ENCODE assay signal across 8 mouse cellular contexts in genomic region chr5:146832435-146832768, GRCm38 (mm10). TPM values are rescaled to one million over a fixed set of nuclear protein-coding genes. Genes with fewer than 3 reads are reported as not detected.
DNase-seq lines count a peak whose midpoint lies in the region; ATAC-seq and TF ChIP-seq lines count a peak whose summit lies in the region.

No protein-coding gene starts in this region.

- H3K4me3 ChIP-seq in left cerebral cortex, adult 2 months: peak overlapping the region; percentile 97
- peak overlapping the region; percentile 97 for H3K4me3 ChIP-seq in embryonic facial prominence, embryonic 14.5 days (ENCODE audit: low read depth, low read length)
- H3K4me3 ChIP-seq in limb, embryonic 10.5 days: peak overlapping the region; percentile 98
- peak overlapping the region; percentile 93 for H3K4me3 ChIP-seq in neural tube, embryonic 15.5 days (replicated peaks)

- H3K9ac ChIP-seq in embryonic facial prominence, embryonic 14.5 days (ENCODE audit: low read depth, low read length): peak overlapping the region; percentile 97
- peak overlapping the region; percentile 97 for H3K9ac ChIP-seq in neural tube, embryonic 15.5 days (replicated peaks)

- H3K9me3 ChIP-seq in embryonic facial prominence, embryonic 14.5 days (ENCODE audit: control insufficient read depth, low read length): no peaks in the 10 kb centered on the region
- no peaks in the 10 kb centered on the region for H3K9me3 ChIP-seq in limb, embryonic 10.5 days (replicated peaks)
- no peaks in the 10 kb centered on the region for H3K9me3 ChIP-seq in neural tube, embryonic 15.5 days (replicated peaks)

- H3K4me1 ChIP-seq in embryonic facial prominence, embryonic 14.5 days (ENCODE audit: control insufficient read depth, insufficient read depth, low read length): peaks cover 10% of the 10 kb centered on the region; the same call in 1 of the 2 replicates
- H3K4me1 ChIP-seq in limb, embryonic 10.5 days: peaks cover 21% of the 10 kb centered on the region
- peaks cover 23% of the 10 kb centered on the region for H3K4me1 ChIP-seq in neural tube, embryonic 15.5 days

- WGBS in embryonic facial prominence, embryonic 14.5 days: 53% methylated on average over 7 of the region's 7 CpGs
- WGBS in limb, embryonic 10.5 days: 53% methylated on average over 7 of the region's 7 CpGs
- 53% methylated on average over 7 of the region's 7 CpGs for WGBS in neural tube, embryonic 15.5 days

- TF ChIP-seq CTCF in left cerebral cortex, adult 2 months (IDR thresholded peaks at IDR 0.05): no peak

- peak overlapping the region; percentile 91 for H3K4me2 ChIP-seq in embryonic facial prominence, embryonic 14.5 days (ENCODE audit: low read depth, low read length)
- H3K4me2 ChIP-seq in neural tube, embryonic 15.5 days: peak overlapping the region; percentile 73

- peaks cover 35% of the 10 kb centered on the region for H3K36me3 ChIP-seq in embryonic facial prominence, embryonic 14.5 days (ENCODE audit: control insufficient read depth, insufficient read depth, low read length)
- H3K36me3 ChIP-seq in limb, embryonic 10.5 days: peaks cover 35% of the 10 kb centered on the region
- H3K36me3 ChIP-seq in neural tube, embryonic 15.5 days: peaks cover 27% of the 10 kb centered on the region

- intact Hi-C loops in left cerebral cortex, adult 2 months (cut with DNase I): no loop called here

- H3K27me3 ChIP-seq in embryonic facial prominence, embryonic 14.5 days (replicated peaks; ENCODE audit: control insufficient read depth, insufficient read depth, low read length): no peaks in the 10 kb centered on the region
- H3K27me3 ChIP-seq in limb, embryonic 10.5 days (ENCODE audit: low read depth, poor library complexity, severe bottlenecking): no peaks in the 10 kb centered on the region
- H3K27me3 ChIP-seq in neural tube, embryonic 15.5 days (replicated peaks): no peaks in the 10 kb centered on the region

- peak overlapping the region; percentile 100 for H3K27ac ChIP-seq in left cerebral cortex, adult 2 months
- H3K27ac ChIP-seq in embryonic facial prominence, embryonic 14.5 days (replicated peaks; ENCODE audit: low read depth, low read length): peak overlapping the region; percentile 88
- peak overlapping the region; percentile 100 for H3K27ac ChIP-seq in limb, embryonic 10.5 days
- H3K27ac ChIP-seq in neural tube, embryonic 15.5 days (replicated peaks): peak overlapping the region; percentile 94

- DNase-seq in left cerebral cortex, adult 2 months (ENCODE audit: extremely low spot score in 1 of 2, low spot score in 2 of 2): no peak
- no peak for DNase-seq in left cerebral cortex, adult 11 months (ENCODE audit: low spot score)
- no peak for DNase-seq in embryonic facial prominence, embryonic 14.5 days (ENCODE audit: low spot score)
- DNase-seq in limb, embryonic 10.5 days (ENCODE audit: low spot score): no peak
- no peak for DNase-seq in frontal cortex, postnatal 36 days (ENCODE audit: low spot score in 2 of 2)
- no peak for DNase-seq in urinary bladder, postnatal 25 days (ENCODE audit: low spot score)
- DNase-seq in kidney, adult 18-20 months: no peak

- ATAC-seq in embryonic facial prominence, embryonic 14.5 days (ENCODE audit: low read depth): peak; percentile 3; the same call in 1 of the 2 replicates
- ATAC-seq in neural tube, embryonic 15.5 days (ENCODE audit: low FRiP score): no peak

RNA-seq across cellular contexts. Expression of gene Rpl21, which starts 0.3 kb away (rescaled TPM):
- 100 to 1,000 TPM; 165 to 172 TPM for total RNA-seq in left cerebral cortex, adult 2 months (2021)
- 666 and 723 TPM in 2 replicates for polyA plus RNA-seq in embryonic facial prominence, embryonic 14.5 days (2014; fragmentation: Nextera tagmentation; extraction: Ambion mirVana)
- 536 and 605 TPM in 2 replicates for polyA plus RNA-seq in limb, embryonic 10.5 days (2016; fragmentation: Nextera tagmentation; extraction: Ambion mirVana)
- 337 and 386 TPM in 2 replicates for polyA plus RNA-seq in neural tube, embryonic 15.5 days (2015; fragmentation: Nextera tagmentation; extraction: Ambion mirVana)

RNA-seq across cellular contexts. Expression of gene Rasl11a, which starts 12.5 kb away (rescaled TPM):
- 10 to 100 TPM in 1 of 2 experiments, 1 to 10 TPM in 1; 9.2 to 17.1 TPM for total RNA-seq in left cerebral cortex, adult 2 months (2021)
- polyA plus RNA-seq in embryonic facial prominence, embryonic 14.5 days (2014; fragmentation: Nextera tagmentation; extraction: Ambion mirVana): 8.5 and 9.5 TPM in 2 replicates
- 30.9 and 40.1 TPM in 2 replicates for polyA plus RNA-seq in limb, embryonic 10.5 days (2016; fragmentation: Nextera tagmentation; extraction: Ambion mirVana)
- 12.7 and 15.2 TPM in 2 replicates for polyA plus RNA-seq in neural tube, embryonic 15.5 days (2015; fragmentation: Nextera tagmentation; extraction: Ambion mirVana)

RNA-seq across cellular contexts. Expression of gene Usp12, which starts 37.6 kb away (rescaled TPM):
- 10 to 100 TPM; 56.0 to 56.7 TPM for total RNA-seq in left cerebral cortex, adult 2 months (2021)
- polyA plus RNA-seq in embryonic facial prominence, embryonic 14.5 days (2014; fragmentation: Nextera tagmentation; extraction: Ambion mirVana): 14.0 and 14.2 TPM in 2 replicates
- polyA plus RNA-seq in limb, embryonic 10.5 days (2016; fragmentation: Nextera tagmentation; extraction: Ambion mirVana): 13.4 and 13.7 TPM in 2 replicates
- polyA plus RNA-seq in neural tube, embryonic 15.5 days (2015; fragmentation: Nextera tagmentation; extraction: Ambion mirVana): 14.4 and 16.8 TPM in 2 replicates
